Comparison of ENCODE assay signal across 8 mouse cellular contexts in the genomic region with DNA sequence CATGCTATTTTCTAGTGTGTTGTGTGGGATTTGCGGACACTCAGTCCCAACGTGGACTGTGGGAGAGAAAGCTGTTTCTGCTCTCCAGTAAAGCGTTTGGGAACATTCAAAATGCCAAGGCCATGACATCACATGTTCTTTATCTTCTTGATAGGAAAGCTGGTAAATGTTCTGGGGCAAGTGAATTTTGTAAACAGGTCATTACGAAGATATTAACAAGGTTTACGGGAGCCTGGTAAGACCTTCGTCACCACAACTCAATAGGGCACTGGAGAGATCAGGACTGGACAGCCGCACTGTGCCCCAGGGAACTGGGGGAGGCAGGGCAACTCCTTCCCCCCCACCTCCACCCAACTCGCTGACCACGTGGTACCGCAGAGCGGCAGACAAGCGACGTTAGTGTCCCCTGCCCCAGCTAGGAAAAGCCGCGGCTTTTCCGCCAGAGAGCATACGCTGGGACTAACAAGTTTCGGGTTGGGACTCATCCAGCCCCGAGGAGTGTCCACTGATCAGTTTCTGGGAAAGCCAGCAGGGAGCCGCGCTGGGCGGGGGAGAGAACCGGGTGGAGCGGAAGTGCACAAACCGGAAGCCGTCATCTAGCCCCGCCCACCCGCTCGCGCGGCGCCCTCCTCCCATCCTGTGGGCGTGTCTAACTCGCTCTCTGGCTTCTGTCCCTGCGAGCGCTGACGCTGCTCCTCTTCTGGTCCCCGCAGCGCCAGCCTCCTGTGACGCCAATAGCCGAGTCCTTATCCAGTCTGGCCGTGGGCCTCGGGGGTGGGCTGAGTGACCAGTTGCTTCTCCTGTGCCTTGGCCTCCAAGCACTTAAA. TPM values are rescaled to one million over a fixed set of nuclear protein-coding genes. Genes with fewer than 3 reads are reported as not detected.
DNase-seq lines count a peak whose midpoint lies in the region; ATAC-seq and TF ChIP-seq lines count a peak whose summit lies in the region.

No protein-coding gene starts in this region.

- peak; percentile 95 for ATAC-seq in forebrain, embryonic 16.5 days
- peak; percentile 96 for ATAC-seq in lung, embryonic 15.5 days (ENCODE audit: borderline replicate concordance, extremely low read depth, low FRiP score, low TSS enrichment)

- peak overlapping the region; percentile 79 for H3K4me2 ChIP-seq in forebrain, embryonic 16.5 days (ENCODE audit: low read length)
- peak overlapping the region; percentile 70 for H3K4me2 ChIP-seq in lung, embryonic 15.5 days

- no peaks in the 10 kb centered on the region for H3K9me3 ChIP-seq in ES-E14 (ENCODE audit: control insufficient read depth, insufficient read depth, low read depth, low read length)
- no peaks in the 10 kb centered on the region for H3K9me3 ChIP-seq in forebrain, embryonic 16.5 days (ENCODE audit: control insufficient read depth, low read length)
- no peaks in the 10 kb centered on the region for H3K9me3 ChIP-seq in lung, embryonic 15.5 days

- peak overlapping the region; percentile 87 for H3K9ac ChIP-seq in ES-E14 (ENCODE audit: insufficient read depth, low read depth, low read length, poor library complexity, severe bottlenecking)
- H3K9ac ChIP-seq in forebrain, embryonic 16.5 days (replicated peaks; ENCODE audit: low read depth, low read length) = peak overlapping the region; percentile 80
- H3K9ac ChIP-seq in lung, embryonic 15.5 days = peak overlapping the region; percentile 81

- H3K36me3 ChIP-seq in ES-E14 (ENCODE audit: control insufficient read depth, insufficient read depth, low read length, poor library complexity, severe bottlenecking) = no peaks in the 10 kb centered on the region
- no peaks in the 10 kb centered on the region for H3K36me3 ChIP-seq in forebrain, embryonic 16.5 days (ENCODE audit: control insufficient read depth, insufficient read depth)
- H3K36me3 ChIP-seq in lung, embryonic 15.5 days = no peaks in the 10 kb centered on the region

- WGBS in forebrain, embryonic 16.5 days = under 1% methylated on average over 42 of the region's 43 CpGs
- WGBS in lung, embryonic 15.5 days = under 1% methylated on average over 42 of the region's 43 CpGs

- in situ Hi-C loops in ES-E14 (cut with MboI; ENCODE audit: low sequenced_read_pairs in 2 of 2, unreplicated experiment in 2 of 2) = no loop called here

- peak overlapping the region; percentile 97 for H3K27ac ChIP-seq in ES-E14 (ENCODE audit: insufficient read depth, low read depth, low read length, poor library complexity, severe bottlenecking)
- peak overlapping the region; percentile 97 for H3K27ac ChIP-seq in forebrain, embryonic 16.5 days (ENCODE audit: low read length)
- peak overlapping the region; percentile 100 for H3K27ac ChIP-seq in lung, embryonic 15.5 days

- H3K27me3 ChIP-seq in forebrain, embryonic 16.5 days (replicated peaks; ENCODE audit: control insufficient read depth, insufficient read depth, low read length) = no peaks in the 10 kb centered on the region
- H3K27me3 ChIP-seq in lung, embryonic 15.5 days = no peaks in the 10 kb centered on the region

- H3K4me3 ChIP-seq in ES-E14 (ENCODE audit: insufficient read depth in 1 of 2, low read depth in 1 of 2, low read length in 2 of 2, poor library complexity in 1 of 2, severe bottlenecking in 1 of 2) = peak overlapping the region; percentile 71 to 77
- peak overlapping the region; percentile 62 for H3K4me3 ChIP-seq in forebrain, embryonic 16.5 days (replicated peaks; ENCODE audit: low read length)
- H3K4me3 ChIP-seq in lung, embryonic 15.5 days = peak overlapping the region; percentile 64

- H3K4me1 ChIP-seq in ES-E14 (ENCODE audit: control insufficient read depth in 2 of 2, insufficient read depth in 2 of 2, low read length in 2 of 2, poor library complexity in 1 of 2) = peaks cover 0 to 7% of the 10 kb centered on the region in 2 experiments; a peak in 2 of 4 replicates
- H3K4me1 ChIP-seq in forebrain, embryonic 16.5 days (replicated peaks; ENCODE audit: control insufficient read depth, insufficient read depth, low read length) = peaks cover 17% of the 10 kb centered on the region
- H3K4me1 ChIP-seq in lung, embryonic 15.5 days = peaks cover 25% of the 10 kb centered on the region

- DNase-seq in ES-E14 (ENCODE audit: low read depth, low spot score) = peak; percentile 92
- DNase-seq in cerebellum, adult 11-12 months = peak; percentile 99
- peak; percentile 99 for DNase-seq in heart, postnatal 4 days
- peak; percentile 98 to 99 for DNase-seq in layer of hippocampus, adult 8-10 months (ENCODE audit: low spot score in 2 of 2)
- DNase-seq in ovary, adult 18-20 months (ENCODE audit: low spot score) = peak; percentile 96
- DNase-seq in thymus, postnatal 0 days (ENCODE audit: low spot score) = peak; percentile 95

TF ChIP-seq in ES-E14, 5 proteins besides CTCF, POLR2A, EP300 and RAD21:
- TF ChIP-seq HCFC1 (IDR thresholded peaks at IDR 0.05; ENCODE audit: borderline replicate concordance, insufficient read depth, low read length) (no peak), ZNF384 (IDR thresholded peaks at IDR 0.05; ENCODE audit: low read depth, low read length) (no peak), MAFK (IDR thresholded peaks at IDR 0.05; ENCODE audit: insufficient read depth, low read depth, low read length) (no peak), ZC3H11A (IDR thresholded peaks at IDR 0.05; ENCODE audit: borderline replicate concordance, low read depth, low read length) (no peak), CHD2 (IDR thresholded peaks at IDR 0.05; ENCODE audit: low read depth, low read length) (no peak)
TF ChIP-seq in ES-E14: peak in this region for 0.

RNA-seq across cellular contexts. Expression of a gene that starts 16.4 kb away (rescaled TPM):
- total RNA-seq in ES-E14 (2012; rRNA removed) = 82.8 and 91.5 TPM in 2 replicates
- polyA plus RNA-seq in forebrain, embryonic 16.5 days (2015; fragmentation: Nextera tagmentation; extraction: Ambion mirVana) = 78.0 and 96.6 TPM in 2 replicates
- 10 to 100 TPM; 43.3 to 49.6 TPM for total RNA-seq in heart, postnatal 4 days (2021)
- total RNA-seq in layer of hippocampus, adult 8-10 months (2022) = 10 to 100 TPM; 60.5 to 74.3 (median 61.4) TPM
- polyA plus RNA-seq in lung, embryonic 15.5 days (2015; fragmentation: Nextera tagmentation; extraction: Ambion mirVana) = 106 and 116 TPM in 2 replicates
- 153 and 155 TPM in 2 replicates for polyA plus RNA-seq in thymus, postnatal 0 days (2015; fragmentation: Nextera tagmentation; extraction: Ambion mirVana)

Comparison
In these comparisons a context has a peak if more than half of its experiments do, and no peak if none do; other contexts are left out.
1. Peak in every context shown above with its lines: DNase-seq, ATAC-seq, H3K4me3 ChIP-seq and H3K27ac ChIP-seq.